Mouse (Mus musculus) gastrocnemius, postnatal 10 days (tissue): ENCODE results near the gene Smg9. TPM values are rescaled to one million over a fixed set of nuclear protein-coding genes. Genes with fewer than 3 reads are reported as not detected.

Experiments
- DNase-seq: peaks from one replicate; pipeline ENCODE4 v3.0.0; 2021; ENCODE audit warnings: mixed read lengths
- long read RNA-seq, 2 experiments: library from polyadenylated mRNA; stranded (forward); transcript quantifications; one replicate each; pipeline ENCODE4 v2.0.0; 2021
- total RNA-seq, 2 experiments: library from RNA; stranded (reverse); gene quantifications; 2 replicates each; pipeline ENCODE4 v1.2.3; 2021

Smg9 gene
- total RNA-seq = 10 to 100 TPM; 15.4 to 17.1 TPM
- long read RNA-seq, experiment 1, transcript Smg9-201 (14 exons, 2,242 nt) = major isoform, 12 of 25 reads
- long read RNA-seq, experiment 1, partial matches to known transcripts = 7 of 25 reads
- long read RNA-seq, experiment 1, other reads (novel, unspliced or antisense) = 5 of 25 reads
- long read RNA-seq, experiment 2, transcript Smg9-201 (14 exons, 2,242 nt) = major isoform, 14 of 19 reads
- long read RNA-seq, experiment 2, partial matches to known transcripts = 2 of 19 reads
- long read RNA-seq, experiment 2, other reads (novel, unspliced or antisense) = 3 of 19 reads

GRCm38 (mm10) chr7:24399256-24400081, at the start of gene Smg9:
Smg9 (plus strand) TSS chr7:24399619.
- peak; percentile 95 for DNase-seq

DNA sequence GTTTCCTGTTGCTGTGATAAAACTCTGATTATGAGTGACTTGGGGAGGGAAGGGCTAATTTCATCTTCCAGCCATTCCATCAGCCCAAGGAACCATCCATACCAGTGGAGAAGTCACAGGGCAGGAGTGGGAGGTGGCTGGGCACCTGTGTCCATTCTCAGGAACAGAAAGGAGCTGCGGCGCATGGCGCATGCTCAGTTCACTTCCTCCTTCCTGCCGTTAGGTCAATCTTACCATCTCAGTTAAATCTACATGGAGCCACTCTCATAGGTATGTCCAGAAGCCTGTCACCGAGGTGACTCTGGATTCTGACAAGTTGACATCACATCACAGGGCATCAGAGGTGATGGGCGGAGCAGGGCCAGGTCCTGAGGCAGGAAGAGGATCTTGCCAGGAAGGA, 43.8 kb upstream of the Smg9 start:
- DNase-seq = no peak

- no peak for DNase-seq
Measured at GRCm38 (mm10) chr7:24356081-24356480, 43.3 kb upstream of the Smg9 start.

DNA sequence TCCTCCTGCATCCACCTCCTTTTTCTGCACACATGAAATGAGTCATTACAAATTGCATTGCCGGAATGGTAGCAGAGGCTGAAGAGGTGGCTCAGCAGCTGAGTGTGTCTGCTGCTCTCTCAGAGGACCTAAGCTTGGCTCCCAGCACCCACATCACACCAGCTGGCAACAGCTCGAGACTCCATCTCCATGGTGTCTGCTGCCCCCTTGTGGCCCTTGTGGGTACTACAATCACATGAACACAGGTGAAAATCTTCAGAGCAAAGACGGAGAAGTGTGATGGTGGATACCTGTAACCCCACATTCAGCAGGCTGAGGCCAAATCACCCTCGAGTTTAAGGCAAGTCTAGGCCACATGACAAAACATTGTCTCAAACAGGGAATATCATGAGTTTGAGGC, 41.5 kb upstream of the Smg9 start:
- no peak for DNase-seq

GRCm38 (mm10) chr7:24359269-24359668, 40.1 kb upstream of the Smg9 start:
- no peak for DNase-seq

DNA sequence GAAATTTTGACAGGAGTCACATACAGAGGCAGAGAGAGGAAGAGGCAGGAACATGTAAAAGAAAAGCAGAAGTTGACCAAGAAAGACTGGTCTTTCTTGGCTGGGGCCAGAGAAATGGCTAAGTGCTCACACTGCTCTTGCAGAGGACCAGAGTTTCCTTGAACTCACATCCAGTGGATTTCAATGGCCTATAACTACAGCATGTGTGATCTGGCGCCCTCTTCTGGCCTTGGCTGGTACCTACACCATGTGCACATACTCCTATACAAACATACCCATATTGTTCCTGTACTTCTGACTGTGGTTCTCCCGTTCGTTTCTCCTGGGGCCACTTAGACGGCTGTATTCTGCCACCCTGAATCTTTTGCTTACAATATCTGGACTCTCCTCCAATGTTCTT, 38.4 kb upstream of the Smg9 start:
- DNase-seq = no peak

- no peak for DNase-seq
Measured at GRCm38 (mm10) chr7:24363228-24363627, 36.2 kb upstream of the Smg9 start.

DNA sequence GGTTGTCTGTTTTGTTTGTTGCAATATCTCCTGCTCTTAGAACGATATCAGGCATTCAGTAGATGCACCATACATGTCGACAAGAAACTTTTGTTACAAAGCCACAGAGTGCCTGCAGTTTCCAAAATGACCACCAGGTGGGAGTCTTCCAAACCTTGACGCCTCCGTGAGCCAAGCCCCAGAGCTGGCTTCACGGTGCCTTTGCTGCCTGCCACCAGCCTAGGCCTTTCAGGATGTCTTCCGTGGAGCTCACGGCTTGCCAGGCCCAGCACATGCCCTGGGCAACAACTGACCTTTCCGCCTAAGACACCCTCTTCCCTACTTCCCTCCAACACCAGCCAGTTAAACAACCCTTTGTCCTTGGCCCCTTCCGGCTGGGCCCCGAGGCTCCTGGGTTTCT, 34.6 kb upstream of the Smg9 start:
- peak; percentile 85 for DNase-seq

DNA sequence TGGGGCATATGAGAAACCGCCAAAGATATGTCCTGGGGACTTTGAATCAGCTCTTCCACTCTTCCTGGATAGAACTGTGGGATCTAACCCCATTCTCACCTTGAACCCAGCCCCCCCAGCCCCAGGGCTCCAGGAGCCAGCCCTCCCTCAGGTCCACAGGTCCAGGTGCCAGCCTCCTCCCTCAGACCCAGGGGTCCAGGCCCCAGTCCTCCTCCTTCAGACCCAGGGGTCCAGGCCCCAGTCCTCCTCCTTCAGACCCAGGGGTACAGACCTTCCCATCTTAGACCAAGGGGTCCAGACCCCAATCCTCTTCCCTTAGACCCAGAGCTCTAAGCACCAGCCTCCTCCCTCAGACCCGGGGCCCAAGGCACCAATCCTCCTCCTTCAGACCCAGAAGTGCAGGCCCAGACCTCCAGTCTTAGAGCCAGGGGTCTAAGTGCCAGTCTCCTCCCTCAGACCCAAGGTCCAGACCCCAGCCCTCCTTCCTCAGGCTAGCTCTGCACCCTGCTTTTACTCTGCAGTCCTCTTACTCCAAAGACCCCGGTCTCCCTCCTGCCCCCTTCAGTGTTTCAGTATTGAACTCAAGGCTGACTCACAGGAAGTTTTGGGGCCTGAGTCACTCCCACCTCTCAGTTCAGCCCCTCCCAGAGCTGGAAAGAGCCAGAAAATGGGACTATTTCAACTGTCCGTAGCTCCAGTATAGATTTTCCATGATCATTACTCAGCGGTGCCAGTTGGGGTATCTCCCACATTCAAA, 34.0 kb upstream of the Smg9 start:
- DNase-seq = no peak

DNA sequence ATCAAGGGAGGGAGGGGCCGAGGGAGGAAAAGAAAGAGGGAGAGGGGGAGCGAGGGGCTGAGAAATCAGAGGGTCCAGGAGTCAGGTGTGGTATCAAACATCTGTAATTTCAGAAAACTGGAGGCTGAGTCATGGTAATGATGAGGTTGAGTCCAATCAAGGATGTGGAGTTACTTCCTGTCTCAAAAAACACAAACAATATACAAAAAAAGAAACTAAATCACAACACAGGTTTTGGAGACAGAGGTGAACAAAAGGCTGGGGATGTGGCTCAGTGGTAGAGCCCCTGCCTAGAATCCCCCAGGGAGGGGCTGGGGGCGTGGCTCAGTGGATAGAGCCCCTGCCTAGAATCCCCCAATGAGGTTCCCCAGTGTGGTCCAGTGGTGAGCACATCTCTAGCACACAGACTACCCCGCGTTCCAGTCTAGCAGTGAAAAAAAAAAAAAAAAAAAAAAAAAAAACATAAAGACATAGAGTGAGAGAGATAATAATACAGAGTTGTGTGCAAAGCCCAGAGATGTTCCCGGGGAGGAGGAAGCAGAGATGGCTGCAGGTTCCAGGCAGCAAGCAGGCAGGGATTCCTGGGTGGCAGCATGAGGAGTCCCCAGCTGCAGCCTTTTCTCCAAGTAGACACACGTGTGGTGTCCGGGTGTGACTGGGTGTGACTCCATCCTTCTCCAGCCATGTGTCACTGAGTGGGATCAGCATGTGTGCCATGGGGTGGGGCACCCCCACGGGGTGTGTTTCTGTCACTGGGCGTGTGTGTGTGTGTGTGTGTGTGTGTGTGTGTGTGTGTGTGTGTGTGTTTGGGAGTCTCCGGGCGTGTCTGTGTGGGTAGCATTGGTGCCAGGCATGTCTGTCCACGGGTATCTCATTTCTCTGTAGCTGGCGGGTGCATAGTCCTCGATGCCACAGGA, 32.4 kb upstream of the Smg9 start:
- DNase-seq = no peak

DNA sequence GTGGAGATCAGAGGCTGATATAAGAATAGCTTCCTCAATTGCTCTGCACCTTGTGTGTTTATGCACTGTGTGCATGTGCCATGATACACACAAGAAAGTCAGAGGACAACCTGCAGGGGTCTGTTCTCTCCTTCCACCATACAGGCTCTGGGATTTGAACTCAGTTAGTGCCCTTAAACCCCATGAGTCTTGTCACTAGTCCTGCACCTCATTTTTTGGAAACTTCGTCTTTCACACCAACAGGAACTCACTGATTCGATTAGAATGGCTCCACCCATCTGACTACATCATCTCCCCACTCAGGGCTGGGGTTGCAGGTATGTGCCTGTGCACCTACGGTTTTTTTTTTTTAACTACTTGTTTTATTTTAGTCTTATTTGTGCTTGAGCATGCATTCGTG, 31.2 kb upstream of the Smg9 start:
- DNase-seq = no peak

GRCm38 (mm10) chr7:24368946-24369345, 30.5 kb upstream of the Smg9 start:
- DNase-seq = no peak

GRCm38 (mm10) chr7:24369731-24370541, 29.5 kb upstream of the Smg9 start, which contains the start of gene Kcnn4:
Kcnn4 (plus strand) TSS chr7:24370263.
- DNase-seq = no peak

DNA sequence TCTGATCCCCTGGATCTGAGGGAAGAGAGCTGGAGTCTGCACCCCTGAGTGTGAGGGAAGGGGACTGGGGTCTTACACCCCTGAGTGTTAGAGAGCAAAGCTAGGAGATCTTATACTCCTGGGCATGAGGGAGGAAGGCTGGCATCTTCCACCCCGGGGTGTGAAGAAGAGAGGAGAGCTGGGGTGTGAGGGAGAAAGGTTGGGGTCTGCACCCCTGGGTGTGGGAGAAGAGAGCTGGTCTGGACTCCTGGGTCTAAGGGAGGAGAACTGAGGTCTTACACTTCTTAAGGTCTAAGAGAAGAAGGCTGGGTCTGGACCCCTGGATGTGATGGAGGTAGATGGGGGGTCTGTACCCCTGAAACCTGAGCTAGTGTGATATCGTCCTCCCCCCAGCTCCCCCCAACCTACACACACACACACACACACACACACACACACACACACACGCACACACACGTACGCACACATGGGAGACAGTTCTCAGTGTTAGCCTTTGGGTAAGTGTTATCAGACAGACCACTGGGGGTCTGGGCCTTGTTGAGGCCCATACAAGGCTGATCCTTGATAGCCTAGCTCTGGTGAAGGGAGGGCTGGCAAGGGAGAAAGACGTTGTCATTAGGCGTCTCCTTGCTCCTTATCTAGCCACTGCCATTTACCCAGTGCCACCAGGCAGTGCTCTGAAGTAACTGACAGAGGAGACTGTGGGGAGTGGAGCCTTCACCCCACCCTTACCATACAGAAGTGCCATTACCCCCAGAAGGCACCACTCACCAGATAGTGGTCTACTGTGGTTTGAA, 28.2 kb upstream of the Smg9 start:
- DNase-seq = no peak

GRCm38 (mm10) chr7:24371809-24372145, 27.6 kb upstream of the Smg9 start:
- no peak for DNase-seq

DNA sequence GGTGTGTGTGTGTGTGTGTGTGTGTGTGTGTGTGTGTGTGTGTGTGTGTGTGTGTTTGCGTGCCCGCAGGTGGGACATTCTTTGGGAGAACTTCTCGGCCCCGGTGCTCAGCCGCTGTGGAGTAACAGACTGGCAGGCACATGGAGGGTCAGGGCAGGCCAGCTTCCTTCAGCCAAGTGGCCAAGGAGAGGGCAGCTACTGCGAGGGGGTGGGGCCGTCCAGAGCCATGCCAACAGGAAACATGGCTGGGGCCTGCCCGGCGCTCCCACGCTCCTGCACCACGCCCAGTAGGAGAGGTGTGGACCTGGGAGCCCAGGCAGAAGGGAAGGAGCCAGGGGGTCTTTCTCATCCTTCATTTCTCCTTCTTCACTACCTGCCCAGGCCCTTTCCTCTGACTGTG, 27.1 kb upstream of the Smg9 start:
- DNase-seq = no peak

GRCm38 (mm10) chr7:24372786-24373185, 26.6 kb upstream of the Smg9 start:
- no peak for DNase-seq

- DNase-seq = peak; percentile 31
Measured at GRCm38 (mm10) chr7:24373538-24374379, 25.7 kb upstream of the Smg9 start.

- DNase-seq = no peak
Measured at GRCm38 (mm10) chr7:24376456-24376855, 23.0 kb upstream of the Smg9 start.
